Mouse (Mus musculus): ENCODE measurements around the gene Fxyd3.

The Fxyd3 gene

GRCm38 (mm10) chr7:31063074-31063560 is 13.4 kb downstream of the Fxyd3 start:
- no peak for DNase-seq

- no peak for DNase-seq
Observed at GRCm38 (mm10) chr7:31060621-31061010, 15.9 kb downstream of the Fxyd3 start.

- no peak for DNase-seq
Observed at GRCm38 (mm10) chr7:31059919-31060620, 16.4 kb downstream of the Fxyd3 start.

GRCm38 (mm10) chr7:31059108-31059507 is 17.4 kb downstream of the Fxyd3 start, which contains the start of gene Lgi4:
TSS of gene Lgi4 (plus strand) at chr7:31059342.
- DNase-seq, result peak; percentile 84

- DNase-seq, result no peak
Observed at GRCm38 (mm10) chr7:31058211-31058610, 18.3 kb downstream of the Fxyd3 start.

GRCm38 (mm10) chr7:31057730-31058129 is 18.8 kb downstream of the Fxyd3 start:
- DNase-seq, result no peak

GRCm38 (mm10) chr7:31057071-31057470 is 19.4 kb downstream of the Fxyd3 start, which contains the start of gene Fxyd1:
TSS of gene Fxyd1 (minus strand) at chr7:31057199.
- DNase-seq, result no peak

- no peak for DNase-seq
Observed at GRCm38 (mm10) chr7:31056448-31056847, 20.1 kb downstream of the Fxyd3 start.

- no peak for DNase-seq
Observed at GRCm38 (mm10) chr7:31055883-31056282, 20.6 kb downstream of the Fxyd3 start.

- DNase-seq, result no peak
Observed at GRCm38 (mm10) chr7:31055354-31055824, 21.1 kb downstream of the Fxyd3 start.

- no peak for DNase-seq
Observed at GRCm38 (mm10) chr7:31054661-31055320, 21.7 kb downstream of the Fxyd3 start.

- DNase-seq, result no peak
Observed at GRCm38 (mm10) chr7:31053882-31054447, 22.5 kb downstream of the Fxyd3 start.

GRCm38 (mm10) chr7:31052636-31053434 is 23.7 kb downstream of the Fxyd3 start:
- DNase-seq, result peak; percentile 66

- no peak for DNase-seq
Observed at GRCm38 (mm10) chr7:31052251-31052635, 24.3 kb downstream of the Fxyd3 start.

- DNase-seq, result peak; percentile 69
Observed at GRCm38 (mm10) chr7:31051321-31052021, 25.0 kb downstream of the Fxyd3 start, which contains the start of gene Fxyd7. TSS of gene Fxyd7 (minus strand) at chr7:31051467.

- DNase-seq, result no peak
Observed at GRCm38 (mm10) chr7:31050921-31051320, 25.6 kb downstream of the Fxyd3 start.

GRCm38 (mm10) chr7:31050487-31050886 is 26.0 kb downstream of the Fxyd3 start:
- DNase-seq, result no peak

- no peak for DNase-seq
Observed at GRCm38 (mm10) chr7:31049846-31050281, 26.6 kb downstream of the Fxyd3 start.

GRCm38 (mm10) chr7:31049135-31049845 is 27.2 kb downstream of the Fxyd3 start:
- no peak for DNase-seq

GRCm38 (mm10) chr7:31042431-31042910 is 34.0 kb downstream of the Fxyd3 start, which contains the start of gene Fxyd5:
TSS of gene Fxyd5 (minus strand) at chr7:31042481.
- no peak for DNase-seq

All from thymus, postnatal 4 days (tissue).